Mouse (Mus musculus) stomach, postnatal 0 days (tissue): ENCODE data around the gene Tcf7l1. TPM values are rescaled to one million over a fixed set of nuclear protein-coding genes. Genes with fewer than 3 reads are reported as not detected.

Experiments used
- ATAC-seq: fragments of 200-750 bp; cut with Nextera tagmentation; 2 replicates; pipeline ENCODE4 v1.8.0; 2017; ENCODE audit not compliant: low FRiP score, low TSS enrichment
- DNase-seq: peaks from one replicate; pipeline ENCODE4 v3.0.0-alpha.2; 2016; ENCODE audit warnings: low spot score
- H3K27ac ChIP-seq: fragments of 300-500 bp; sonication (generic); replicated peaks from 2 replicates; pipeline ENCODE4 v1.5.1; 2014; ENCODE audit warnings: mild to moderate bottlenecking, control low read depth
- H3K27me3 ChIP-seq: fragments of 300-500 bp; sonication (generic); 2 replicates; pipeline ENCODE4 v1.6.1; 2014; ENCODE audit warnings: low read length; ENCODE audit not compliant: control insufficient read depth, insufficient read depth
- H3K36me3 ChIP-seq: fragments of 300-500 bp; sonication (generic); 2 replicates; pipeline ENCODE4 v1.6.1; 2014; ENCODE audit warnings: low read length, mixed read lengths; ENCODE audit not compliant: control insufficient read depth, insufficient read depth
- H3K4me1 ChIP-seq: fragments of 300-500 bp; sonication (generic); replicated peaks from 2 replicates; pipeline ENCODE4 v1.6.1; 2014; ENCODE audit warnings: antibody characterized with exemption; ENCODE audit not compliant: control insufficient read depth, insufficient read depth
- H3K4me2 ChIP-seq: fragments of 300-500 bp; sonication (generic); replicated peaks from 2 replicates; pipeline ENCODE4 v1.6.1; 2014; ENCODE audit warnings: low read depth, mild to moderate bottlenecking, control low read depth, moderate library complexity
- H3K4me3 ChIP-seq: fragments of 300-500 bp; sonication (generic); 2 replicates; pipeline ENCODE4 v1.5.1; 2014; ENCODE audit warnings: low read depth, low read length, control low read depth
- H3K9ac ChIP-seq: fragments of 300-500 bp; sonication (generic); 2 replicates; pipeline ENCODE4 v1.6.1; 2014; ENCODE audit warnings: mild to moderate bottlenecking, low read length, control low read depth, mixed read lengths
- H3K9me3 ChIP-seq: fragments of 300-500 bp; sonication (generic); 2 replicates; pipeline ENCODE4 v1.6.1; 2016; ENCODE audit warnings: low read length; ENCODE audit not compliant: control insufficient read depth
- CTCF ChIP-seq: IDR thresholded peaks from 2 replicates; pipeline ENCODE4 v1.5.1; 2016; ENCODE audit warnings: antibody characterized with exemption, low read depth, mild to moderate bottlenecking, moderate library complexity
- EP300 ChIP-seq: optimal IDR thresholded peaks from 2 replicates; pipeline ENCODE3; 2016; ENCODE audit warnings: antibody characterized with exemption
- WGBS: fragments of 180-500 bp; shearing (Covaris S2); extraction: QIAGEN DNeasy Blood & Tissue Kit; methylation state at CpG from one replicate; pipeline ENCODE4 v1.1.7; 2014; 5-methylcytosine and 5-hydroxymethylcytosine counted together
- polyA plus RNA-seq: library from polyadenylated mRNA; unstranded; fragments of >200 nt; fragmentation: Nextera tagmentation; extraction: Ambion mirVana; gene quantifications from 2 replicates; pipeline ENCODE4 v1.2.1, GENCODE M21; 2015

The Tcf7l1 gene
- polyA plus RNA-seq, 1 experiment from 2014 or later, result 11.1 TPM

- TF ChIP-seq CTCF, result no peak
- no peak for TF ChIP-seq EP300
- H3K4me2 ChIP-seq, result no peak overlapping the region
- ATAC-seq (no peak), DNase-seq (no peak)
- H3K27ac ChIP-seq, result peak overlapping the region; percentile 35; the same call in 1 of the 2 replicates
- H3K9me3 ChIP-seq, result no peaks in the 10 kb centered on the region
- no peak overlapping the region for H3K4me3 ChIP-seq
- H3K4me1 ChIP-seq, result peaks cover 2% of the 10 kb centered on the region; the same call in 1 of the 2 replicates
- H3K9ac ChIP-seq, result no peak overlapping the region
- no peaks in the 10 kb centered on the region for H3K27me3 ChIP-seq
- 33% methylated on average over 10 of the region's 10 CpGs for WGBS
- H3K36me3 ChIP-seq, result no peaks in the 10 kb centered on the region
Measured at GRCm38 (mm10) chr6:72694791-72695204, 94.3 kb downstream of the Tcf7l1 start.

- H3K4me1 ChIP-seq, result peaks cover 2% of the 10 kb centered on the region; the same call in 1 of the 2 replicates
- H3K36me3 ChIP-seq, result no peaks in the 10 kb centered on the region
- no peak overlapping the region for H3K4me3 ChIP-seq
- no peaks in the 10 kb centered on the region for H3K27me3 ChIP-seq
- DNase-seq (no peak), ATAC-seq (no peak)
- H3K9me3 ChIP-seq, result no peaks in the 10 kb centered on the region
- TF ChIP-seq CTCF (no peak), EP300 (no peak)
- 21% methylated on average over 5 of the region's 5 CpGs for WGBS
- no peak overlapping the region for H3K9ac ChIP-seq
- no peak overlapping the region for H3K4me2 ChIP-seq
- H3K27ac ChIP-seq, result peak overlapping the region; percentile 35; the same call in 1 of the 2 replicates
Measured at GRCm38 (mm10) chr6:72694047-72694790, 94.8 kb downstream of the Tcf7l1 start.

- H3K4me3 ChIP-seq, result no peak overlapping the region
- H3K4me1 ChIP-seq, result peaks cover 2% of the 10 kb centered on the region; the same call in 1 of the 2 replicates
- TF ChIP-seq EP300 (no peak), CTCF (no peak)
- no peak for ATAC-seq
- H3K27me3 ChIP-seq, result no peaks in the 10 kb centered on the region
- no peak overlapping the region for H3K4me2 ChIP-seq
- H3K9ac ChIP-seq, result no peak overlapping the region
- H3K27ac ChIP-seq, result no peak overlapping the region
- no peaks in the 10 kb centered on the region for H3K36me3 ChIP-seq
- DNase-seq, result no peak
- WGBS, result 69% methylated on average over 6 of the region's 6 CpGs
- H3K9me3 ChIP-seq, result no peaks in the 10 kb centered on the region
Measured at GRCm38 (mm10) chr6:72692469-72692868, 96.6 kb downstream of the Tcf7l1 start.

- Histone ChIP-seq H3K9ac (no peak overlapping the region), H3K4me3 (no peak overlapping the region), H3K9me3 (no peaks in the 10 kb centered on the region), H3K36me3 (no peaks in the 10 kb centered on the region), H3K27ac (no peak overlapping the region), H3K4me2 (no peak overlapping the region), H3K4me1 (peaks cover 2% of the 10 kb centered on the region; the same call in 1 of the 2 replicates), H3K27me3 (no peaks in the 10 kb centered on the region)
- WGBS, result 44% methylated on average over 9 of the region's 9 CpGs
- DNase-seq (no peak), ATAC-seq (peak; percentile 79)
- no peak for TF ChIP-seq EP300
- no peak for TF ChIP-seq CTCF
Measured at GRCm38 (mm10) chr6:72691549-72691948, 97.5 kb downstream of the Tcf7l1 start.

GRCm38 (mm10) chr6:72690595-72690994 lies 98.5 kb downstream of the Tcf7l1 start:
- peaks cover 2% of the 10 kb centered on the region; the same call in 1 of the 2 replicates for H3K4me1 ChIP-seq
- 52% methylated on average over 10 of the region's 10 CpGs for WGBS
- H3K27ac ChIP-seq, result peak overlapping the region; percentile 61
- H3K9ac ChIP-seq, result no peak overlapping the region
- H3K36me3 ChIP-seq, result no peaks in the 10 kb centered on the region
- no peaks in the 10 kb centered on the region for H3K9me3 ChIP-seq
- no peaks in the 10 kb centered on the region for H3K27me3 ChIP-seq
- ATAC-seq (no peak), DNase-seq (peak; percentile 48)
- TF ChIP-seq CTCF, result no peak
- no peak for TF ChIP-seq EP300
- H3K4me3 ChIP-seq, result no peak overlapping the region
- no peak overlapping the region for H3K4me2 ChIP-seq

- H3K27ac ChIP-seq, result peak overlapping the region; percentile 61
- H3K9ac ChIP-seq, result no peak overlapping the region
- H3K9me3 ChIP-seq, result no peaks in the 10 kb centered on the region
- TF ChIP-seq EP300 (no peak), CTCF (no peak)
- ATAC-seq (no peak), DNase-seq (no peak)
- H3K4me3 ChIP-seq, result no peak overlapping the region
- no peak overlapping the region for H3K4me2 ChIP-seq
- H3K4me1 ChIP-seq, result peaks cover 2% of the 10 kb centered on the region; the same call in 1 of the 2 replicates
- H3K36me3 ChIP-seq, result no peaks in the 10 kb centered on the region
- 57% methylated on average over 8 of the region's 8 CpGs for WGBS
- H3K27me3 ChIP-seq, result no peaks in the 10 kb centered on the region
Measured at GRCm38 (mm10) chr6:72690001-72690400, 99.1 kb downstream of the Tcf7l1 start.
